ENCODE assay signal across 10 mouse cellular contexts in genomic region chr17:31748158-31748557, GRCm38 (mm10).
DNase-seq lines count a peak whose midpoint lies in the region; ATAC-seq and TF ChIP-seq lines count a peak whose summit lies in the region.
"Had no signal": no experiment of that assay in that cellular context is flagged by ENCODE, and none has a peak within 500 bp of the region (broad histone marks: within the 10 kb centered on the region; RNA-seq: fewer than 3 reads in every experiment).

No protein-coding gene starts in this region.

- no peak overlapping the region for H3K9ac ChIP-seq in embryonic facial prominence, embryonic 13.5 days
- H3K9ac ChIP-seq in midbrain, embryonic 11.5 days (ENCODE audit: low read length): no peak overlapping the region

- H3K9me3 ChIP-seq in embryonic facial prominence, embryonic 13.5 days: no peaks in the 10 kb centered on the region
- H3K9me3 ChIP-seq in midbrain, embryonic 11.5 days (ENCODE audit: control insufficient read depth, low read length): no peaks in the 10 kb centered on the region
- H3K9me3 ChIP-seq: hindbrain, embryonic 10.5 days had no signal

- H3K4me1 ChIP-seq in embryonic facial prominence, embryonic 13.5 days: peaks cover 22% of the 10 kb centered on the region
- H3K4me1 ChIP-seq in small intestine, adult 2 months (ENCODE audit: control insufficient read depth, insufficient read depth, insufficient read length, low read length): peaks cover 36% of the 10 kb centered on the region
- no peaks in the 10 kb centered on the region for H3K4me1 ChIP-seq in midbrain, embryonic 11.5 days (ENCODE audit: control insufficient read depth, insufficient read depth, low read length)

- H3K27ac ChIP-seq in embryonic facial prominence, embryonic 13.5 days: peak overlapping the region; percentile 76
- peak overlapping the region; percentile 87 for H3K27ac ChIP-seq in small intestine, adult 2 months (ENCODE audit: insufficient read depth, low read depth, low read length)
- no peak overlapping the region for H3K27ac ChIP-seq in midbrain, embryonic 11.5 days (ENCODE audit: low read depth, low read length)
- H3K27ac ChIP-seq: hindbrain, embryonic 10.5 days had no signal

- H3K4me2 ChIP-seq in embryonic facial prominence, embryonic 13.5 days: no peak overlapping the region
- no peak overlapping the region for H3K4me2 ChIP-seq in midbrain, embryonic 11.5 days

- H3K36me3 ChIP-seq in embryonic facial prominence, embryonic 13.5 days: no peaks in the 10 kb centered on the region
- H3K36me3 ChIP-seq in small intestine, adult 2 months (ENCODE audit: control insufficient read depth, insufficient read depth, low read length): no peaks in the 10 kb centered on the region
- H3K36me3 ChIP-seq in midbrain, embryonic 11.5 days (ENCODE audit: control insufficient read depth, insufficient read depth, low read length): no peaks in the 10 kb centered on the region
- H3K36me3 ChIP-seq: hindbrain, embryonic 10.5 days had no signal

- WGBS in embryonic facial prominence, embryonic 13.5 days: 79% methylated on average over 2 of the region's 2 CpGs
- 48% methylated on average over 2 of the region's 2 CpGs for WGBS in small intestine, adult 2 months
- 83% methylated on average over 2 of the region's 2 CpGs for WGBS in midbrain, embryonic 11.5 days

- no peak for TF ChIP-seq POLR2A in small intestine, adult 2 months (IDR thresholded peaks at IDR 0.05; ENCODE audit: low read depth, low read length)

- peak; percentile 23 for DNase-seq in heart, adult 8-10 months (ENCODE audit: low spot score)
- DNase-seq in heart, postnatal 4 days: no peak
- peak; percentile 55 for DNase-seq in kidney, adult 9 months
- no peak for DNase-seq in spleen, adult 12 weeks (ENCODE audit: low spot score)
- no peak for DNase-seq in midbrain, embryonic 11.5 days (ENCODE audit: low spot score, missing footprints)
- DNase-seq: layer of hippocampus, postnatal 36 days had no signal

- TF ChIP-seq CTCF in small intestine, adult 2 months (IDR thresholded peaks at IDR 0.05; ENCODE audit: extremely low read depth, insufficient read length, insufficient replicate concordance, low read depth, low read length): no peak

- H3K4me3 ChIP-seq in embryonic facial prominence, embryonic 13.5 days: no peak overlapping the region
- no peak overlapping the region for H3K4me3 ChIP-seq in small intestine, adult 2 months (ENCODE audit: low read depth, low read length)
- H3K4me3 ChIP-seq in midbrain, embryonic 11.5 days (ENCODE audit: low read depth, low read length): no peak overlapping the region
- H3K4me3 ChIP-seq: hindbrain, embryonic 10.5 days had no signal

- ATAC-seq in embryonic facial prominence, embryonic 13.5 days (ENCODE audit: insufficient number of reproducible peaks, insufficient read depth, low FRiP score, low TSS enrichment, low read depth): no peak
- no peak for ATAC-seq in megakaryocyte-erythroid progenitor cell, adult 5-6 weeks (replicated peaks; ENCODE audit: low FRiP score, low TSS enrichment, poor library complexity, severe bottlenecking)
- ATAC-seq in midbrain, embryonic 11.5 days (ENCODE audit: low FRiP score): no peak

- H3K27me3 ChIP-seq in embryonic facial prominence, embryonic 13.5 days: no peaks in the 10 kb centered on the region
- no peaks in the 10 kb centered on the region for H3K27me3 ChIP-seq in small intestine, adult 2 months (ENCODE audit: control insufficient read depth, insufficient read depth, low read length)
- H3K27me3 ChIP-seq in midbrain, embryonic 11.5 days (ENCODE audit: control insufficient read depth, insufficient read depth, low read length): no peaks in the 10 kb centered on the region

Comparison
In these comparisons a context has a peak if more than half of its experiments do, and no peak if none do; other contexts are left out.
1. DNase-seq: peak in heart, adult 8-10 months (single experiment) and kidney, adult 9 months (single experiment); none in heart, postnatal 4 days (single experiment), spleen, adult 12 weeks (single experiment) and midbrain, embryonic 11.5 days (single experiment).